In genomic region chr1:135171984-135172383, GRCm38 (mm10) we compare ENCODE assay signal across 8 mouse cellular contexts. TPM values are rescaled to one million over a fixed set of nuclear protein-coding genes. Genes with fewer than 3 reads are reported as not detected.
DNase-seq lines count a peak whose midpoint lies in the region; ATAC-seq and TF ChIP-seq lines count a peak whose summit lies in the region.

No protein-coding gene starts in this region.

- TF ChIP-seq EP300 in CH12.LX (IDR thresholded peaks at IDR 0.05; ENCODE audit: low read length), result no peak

- no peak overlapping the region for H3K27ac ChIP-seq in CH12.LX (ENCODE audit: insufficient read depth, low read depth)
- H3K27ac ChIP-seq in embryonic facial prominence, embryonic 11.5 days (replicated peaks; ENCODE audit: low read depth, low read length), result no peak overlapping the region
- H3K27ac ChIP-seq in layer of hippocampus, adult 2 months, result no peak overlapping the region

- no peaks in the 10 kb centered on the region for H3K9me3 ChIP-seq in CH12.LX (replicated peaks; ENCODE audit: low read length)
- no peaks in the 10 kb centered on the region for H3K9me3 ChIP-seq in embryonic facial prominence, embryonic 11.5 days (replicated peaks; ENCODE audit: control insufficient read depth, low read length)

- H3K4me2 ChIP-seq in CH12.LX (ENCODE audit: insufficient read depth, low read depth, poor library complexity, severe bottlenecking), result no peak overlapping the region
- no peak overlapping the region for H3K4me2 ChIP-seq in embryonic facial prominence, embryonic 11.5 days (ENCODE audit: low read depth, low read length)

- peak; percentile 47 to 96; a peak in 3 of 4 replicates for TF ChIP-seq CTCF in CH12.LX (conservative IDR thresholded peaks at IDR 0.05 in 1 of 2, IDR thresholded peaks at IDR 0.05 in 1 of 2; ENCODE audit: low read depth in 2 of 2, low read length in 2 of 2)
- peak; percentile 77 for TF ChIP-seq CTCF in layer of hippocampus, adult 2 months (conservative IDR thresholded peaks at IDR 0.05)

- no peak overlapping the region for H3K4me3 ChIP-seq in CH12.LX (replicated peaks in 1 of 3; ENCODE audit: low read depth in 2 of 3, low read length in 2 of 3, poor library complexity in 1 of 3)
- no peak overlapping the region for H3K4me3 ChIP-seq in embryonic facial prominence, embryonic 11.5 days (ENCODE audit: low read depth, low read length)
- H3K4me3 ChIP-seq in layer of hippocampus, adult 2 months, result no peak overlapping the region

- in situ Hi-C loops in CH12.LX (cut with MboI; ENCODE audit: low pct_ligation_motif_present, low pct_unique_long_range_greater_than_20kb, low sequenced_read_pairs), result loop anchor here (5.0 to 25.0 kb wide), 3 partner anchors 85 to 490 kb away; partner anchors contain the start of gene Elf3

- H3K36me3 ChIP-seq in CH12.LX (replicated peaks in 1 of 2; ENCODE audit: control insufficient read depth in 1 of 2, insufficient read depth in 1 of 2, low read length in 1 of 2), result no peaks in the 10 kb centered on the region
- H3K36me3 ChIP-seq in embryonic facial prominence, embryonic 11.5 days (replicated peaks; ENCODE audit: control insufficient read depth, insufficient read depth, low read depth, low read length), result no peaks in the 10 kb centered on the region
- no peaks in the 10 kb centered on the region for H3K36me3 ChIP-seq in splenic B cell, adult 2 months (ENCODE audit: control insufficient read depth, insufficient read depth, low read length, poor library complexity, severe bottlenecking)

- no peaks in the 10 kb centered on the region for H3K27me3 ChIP-seq in CH12.LX (replicated peaks)
- no peaks in the 10 kb centered on the region for H3K27me3 ChIP-seq in embryonic facial prominence, embryonic 11.5 days (ENCODE audit: control insufficient read depth, insufficient read depth, low read length)
- H3K27me3 ChIP-seq in splenic B cell, adult 2 months (ENCODE audit: control insufficient read depth, insufficient read depth, low read length, poor library complexity, severe bottlenecking), result no peaks in the 10 kb centered on the region; the same call in 1 of the 2 replicates

- TF ChIP-seq POLR2A in CH12.LX (IDR thresholded peaks at IDR 0.05; ENCODE audit: low read depth, low read length), result no peak

- H3K9ac ChIP-seq in CH12.LX (ENCODE audit: insufficient read depth, low read depth), result no peak overlapping the region
- no peak overlapping the region for H3K9ac ChIP-seq in embryonic facial prominence, embryonic 11.5 days (replicated peaks; ENCODE audit: low read length)

- H3K4me1 ChIP-seq in CH12.LX (ENCODE audit: control insufficient read depth in 1 of 2, insufficient read depth in 2 of 2), result peaks cover 8 to 34% of the 10 kb centered on the region in 2 experiments
- no peaks in the 10 kb centered on the region for H3K4me1 ChIP-seq in embryonic facial prominence, embryonic 11.5 days (ENCODE audit: control insufficient read depth, insufficient read depth, low read length)

- dilution Hi-C loops in CH12.LX (cut with MboI; ENCODE audit: extremely low pct_ligation_motif_present, extremely low pct_unique_long_range_greater_than_20kb, low sequenced_read_pairs), result no loop called here

- TF ChIP-seq RAD21 in CH12.LX (IDR thresholded peaks at IDR 0.05; ENCODE audit: low read depth, low read length), result peak; percentile 97

- peak; percentile 66; the same call in 1 of the 2 replicates for ATAC-seq in embryonic facial prominence, embryonic 11.5 days (replicated peaks; ENCODE audit: insufficient number of reproducible peaks, low FRiP score, low TSS enrichment, low read depth)

- 57% methylated on average over 6 of the region's 6 CpGs for WGBS in embryonic facial prominence, embryonic 11.5 days

- peak; percentile 82 for DNase-seq in CH12.LX (ENCODE audit: extremely low read depth)
- peak; percentile 73 to 90 for DNase-seq in adrenal gland, adult (ENCODE audit: inconsistent age in 2 of 2, low spot score in 1 of 2)
- DNase-seq in embryonic facial prominence, embryonic 11.5 days (ENCODE audit: low spot score), result peak; percentile 86
- peak; percentile 77 for DNase-seq in heart, postnatal 4 days
- DNase-seq in layer of hippocampus, adult 2 months (ENCODE audit: low spot score in 2 of 2), result peak; percentile 77 to 78
- DNase-seq in lung, postnatal 4 days, result peak; percentile 53 to 78
- peak; percentile 31 for DNase-seq in splenic B cell, adult 2 months (ENCODE audit: low read depth, low spot score)
- no peak for DNase-seq in spleen, adult 18-20 months

- no peaks in the 10 kb centered on the region for H3K79me2 ChIP-seq in CH12.LX (replicated peaks; ENCODE audit: control insufficient read depth, extremely low read depth, insufficient read depth, poor library complexity, severe bottlenecking)

TF ChIP-seq in CH12.LX, 34 proteins besides CTCF, POLR2A, EP300 and RAD21:
- TF ChIP-seq MEF2A (IDR thresholded peaks at IDR 0.05; ENCODE audit: borderline replicate concordance, low read depth, low read length) (no peak), SMC3 (IDR thresholded peaks at IDR 0.05; ENCODE audit: low read depth, low read length) (peak; percentile 96), ZC3H11A (IDR thresholded peaks at IDR 0.05; ENCODE audit: low read depth, low read length) (peak; percentile 94), ZNF384 (IDR thresholded peaks at IDR 0.05; ENCODE audit: low read depth, low read length) (no peak), TBP (conservative IDR thresholded peaks at IDR 0.05; ENCODE audit: low read depth, low read length) (0 out of 2 replicates have a peak, but pooled peaks have one; percentile 28), GABPA (IDR thresholded peaks at IDR 0.05; ENCODE audit: insufficient replicate concordance, low read depth, low read length) (no peak), CHD2 (IDR thresholded peaks at IDR 0.05; ENCODE audit: low read length) (no peak)
TF ChIP-seq in CH12.LX: peak in this region for 3.

RNA-seq across cellular contexts. Expression of gene Gpr37l1, which starts 4.5 kb away (rescaled TPM):
- total RNA-seq in CH12.LX (2012; rRNA removed), result not detected in 2 replicates
- total RNA-seq in CH12.LX (2014; rRNA removed), result not detected in 2 replicates
- polyA plus RNA-seq in CH12.LX (2012; ENCODE audit: insufficient read length, low read depth), result not detected in 2 replicates
- not detected in 2 replicates for polyA plus RNA-seq in embryonic facial prominence, embryonic 11.5 days (2014; fragmentation: Nextera tagmentation; extraction: Ambion mirVana)
- total RNA-seq in heart, postnatal 4 days (2021), result under 1 TPM in 1 of 2 experiments, not detected in 1; 0.18 TPM
- 100 to 1,000 TPM; 193 to 194 TPM for total RNA-seq in layer of hippocampus, adult 2 months (2021)

RNA-seq across cellular contexts. Expression of gene Arl8a, which starts 25.4 kb away (rescaled TPM):
- total RNA-seq in CH12.LX (2012; rRNA removed) (8.5 and 10.9 TPM in 2 replicates), CH12.LX (2014; rRNA removed) (4.2 and 4.7 TPM in 2 replicates)
- polyA plus RNA-seq in CH12.LX (2012; ENCODE audit: insufficient read length, low read depth), result 42.1 and 52.7 TPM in 2 replicates
- 44.2 and 52.2 TPM in 2 replicates for polyA plus RNA-seq in embryonic facial prominence, embryonic 11.5 days (2014; fragmentation: Nextera tagmentation; extraction: Ambion mirVana)
- total RNA-seq in heart, postnatal 4 days (2021), result 10 to 100 TPM; 33.5 to 36.8 TPM
- total RNA-seq in layer of hippocampus, adult 2 months (2021), result 100 to 1,000 TPM; 247 to 258 TPM

RNA-seq across cellular contexts. Expression of gene Ptpn7, which starts 39.5 kb away (rescaled TPM):
- 61.4 and 69.7 TPM in 2 replicates for total RNA-seq in CH12.LX (2012; rRNA removed)
- total RNA-seq in CH12.LX (2014; rRNA removed), result 77.5 and 81.9 TPM in 2 replicates
- polyA plus RNA-seq in CH12.LX (2012; ENCODE audit: insufficient read length, low read depth), result 78.7 and 81.9 TPM in 2 replicates
- 0.92 and 1.9 TPM in 2 replicates for polyA plus RNA-seq in embryonic facial prominence, embryonic 11.5 days (2014; fragmentation: Nextera tagmentation; extraction: Ambion mirVana)
- under 1 TPM; 0.47 to 0.52 TPM for total RNA-seq in heart, postnatal 4 days (2021)
- not detected for total RNA-seq in layer of hippocampus, adult 2 months (2021)

Comparison
In these comparisons a context has a peak if more than half of its experiments do, and no peak if none do; other contexts are left out.
1. DNase-seq: peak in CH12.LX (single experiment), adrenal gland, adult (2 of 2), embryonic facial prominence, embryonic 11.5 days (single experiment), heart, postnatal 4 days (single experiment), layer of hippocampus, adult 2 months (2 of 2), lung, postnatal 4 days (2 of 2) and splenic B cell, adult 2 months (single experiment); none in spleen, adult 18-20 months (0 of 2).
2. RNA of gene Gpr37l1, which starts 4.5 kb away (total RNA-seq): 193 to 194 TPM in layer of hippocampus, adult 2 months; 0.18 TPM in heart, postnatal 4 days and not detected in CH12.LX; every median in the first group is over 100 times any median in the second.
3. RNA of gene Arl8a, which starts 25.4 kb away (total RNA-seq): 247 to 258 TPM in layer of hippocampus, adult 2 months; 33.5 to 36.8 TPM in heart, postnatal 4 days and 4.2 to 10.9 TPM in CH12.LX; every median in the first group is over 4 times any median in the second.
4. RNA of gene Ptpn7, which starts 39.5 kb away (total RNA-seq): 61.4 to 81.9 TPM in CH12.LX; 0.47 to 0.52 TPM in heart, postnatal 4 days and not detected in layer of hippocampus, adult 2 months; every median in the first group is over 10 times any median in the second.